Mouse (Mus musculus): ENCODE results near the gene Tbl3.
"Not testable (repeated sequence)": the region's sequence is repeated elsewhere in the genome, so short reads cannot be mapped to it uniquely, and the experiment has no call there.

The Tbl3 gene

DNA sequence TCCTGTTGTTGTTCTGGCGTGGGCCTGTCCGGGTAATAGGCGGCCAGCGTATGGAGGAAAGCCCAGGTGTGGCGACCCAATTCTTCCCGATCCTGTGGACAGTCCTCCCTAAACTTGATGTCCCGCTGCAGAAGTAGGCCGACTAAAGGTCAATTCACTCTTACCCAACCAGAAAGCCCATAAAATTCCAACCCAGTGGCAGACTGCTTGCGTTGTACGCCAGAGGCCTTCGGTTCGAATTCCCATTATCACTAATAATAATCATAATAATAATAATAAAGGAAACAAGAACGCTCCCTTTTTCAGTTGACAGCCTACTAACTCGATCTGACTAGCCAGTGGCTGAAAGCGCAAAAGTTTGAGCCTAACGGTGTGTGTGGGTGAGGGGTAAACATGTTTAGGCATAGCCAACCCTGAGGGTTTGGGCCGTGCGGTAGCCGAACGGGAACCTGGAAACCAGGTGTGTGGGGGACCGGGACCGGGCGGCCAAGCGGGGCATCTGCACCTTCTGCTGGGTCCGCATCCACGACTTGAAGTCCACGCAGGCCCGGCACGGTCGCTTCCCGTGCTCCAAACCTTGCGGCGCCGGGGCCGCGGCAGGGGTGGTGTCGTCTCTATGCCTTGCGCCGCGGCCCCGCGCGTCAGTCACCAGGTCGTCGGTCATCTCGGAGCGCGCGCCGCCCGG is 12.0 kb downstream of the Tbl3 start:
- peak in 1 of 2 experiments; percentile 28 for DNase-seq

DNA sequence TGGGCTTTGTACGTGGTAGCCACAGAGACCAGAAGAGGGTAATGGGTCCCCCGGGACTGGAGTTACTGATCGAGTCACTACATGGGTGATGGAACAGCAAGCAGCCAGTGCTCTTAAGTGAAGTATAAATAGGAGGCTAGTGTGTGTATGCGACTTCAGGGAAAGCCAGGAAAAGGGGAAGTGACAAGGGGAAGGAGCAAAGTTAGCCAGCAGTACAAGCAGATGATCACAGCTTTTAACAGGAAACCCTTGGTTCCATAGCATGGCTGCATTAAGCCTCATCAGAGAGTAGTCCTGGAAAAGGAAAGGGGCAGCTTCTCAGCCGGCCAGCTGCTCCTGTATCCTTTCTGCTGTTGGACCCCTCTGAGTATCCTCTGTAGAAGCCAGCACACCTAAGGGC is 15.1 kb downstream of the Tbl3 start:
- DNase-seq = no peak

DNA sequence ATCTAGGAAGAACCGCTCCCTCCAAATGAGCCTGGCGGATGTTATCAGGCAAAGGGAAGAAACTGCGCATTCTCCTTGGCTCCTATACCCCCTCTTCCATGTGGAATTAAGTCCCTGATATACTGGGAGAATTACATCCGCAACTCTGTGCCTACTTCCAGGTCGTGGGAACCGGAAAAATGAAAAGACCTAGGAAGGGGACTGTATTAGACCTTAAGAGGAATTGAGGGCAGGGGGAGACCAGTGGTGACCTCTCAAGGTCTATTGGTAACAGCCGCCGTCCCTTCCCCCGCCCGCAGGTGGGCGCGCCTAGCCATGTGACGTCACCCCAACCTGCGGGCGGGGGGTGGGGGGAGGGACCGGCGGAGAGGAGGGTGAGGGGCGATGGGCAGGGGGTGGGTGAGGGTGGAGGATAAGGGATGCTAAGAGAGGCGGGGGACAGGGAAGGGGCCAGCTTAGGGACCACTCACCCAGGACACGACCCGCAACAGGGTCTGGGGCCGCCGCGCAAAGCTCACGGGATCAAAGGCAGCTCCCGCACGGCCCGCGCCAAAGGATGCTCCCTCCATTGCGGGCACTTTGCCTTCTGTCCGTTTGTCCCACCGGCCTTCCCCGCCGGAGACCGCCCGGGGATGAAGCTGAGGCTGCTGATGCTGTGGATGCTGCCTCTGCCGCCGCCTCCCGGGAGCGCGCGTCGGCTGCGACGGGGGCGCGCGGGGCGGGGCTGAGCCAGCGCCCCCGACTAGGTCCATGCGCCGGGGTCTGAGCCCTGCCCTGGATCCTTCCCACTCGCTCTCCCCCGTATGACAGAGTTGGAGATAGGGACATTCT is 18.0 kb downstream of the Tbl3 start, which contains the start of gene Syngr3:
Gene Syngr3 (minus strand): TSS at position 705 of the 831 bp plus-strand sequence.
- no peak for DNase-seq

DNA sequence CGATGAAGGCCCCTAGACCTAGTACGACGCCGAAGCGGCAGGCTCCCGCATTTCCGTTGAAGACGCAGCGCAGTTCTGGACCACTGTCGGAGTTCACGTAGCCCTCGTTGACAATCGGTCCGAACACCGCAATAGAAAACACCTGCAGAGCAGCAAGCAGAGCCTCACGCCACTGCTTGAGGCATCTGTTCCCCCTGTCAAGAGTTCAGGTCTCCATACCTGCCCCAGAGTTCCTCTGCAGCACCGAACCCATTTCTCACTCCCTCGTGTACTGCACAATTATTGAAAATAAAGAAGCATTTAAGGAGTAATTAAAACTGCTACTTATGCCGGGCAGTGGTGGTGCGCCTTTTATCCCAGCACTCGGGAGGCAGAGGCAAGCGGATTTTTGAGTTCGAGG is 19.9 kb downstream of the Tbl3 start:
- DNase-seq = no peak

DNA sequence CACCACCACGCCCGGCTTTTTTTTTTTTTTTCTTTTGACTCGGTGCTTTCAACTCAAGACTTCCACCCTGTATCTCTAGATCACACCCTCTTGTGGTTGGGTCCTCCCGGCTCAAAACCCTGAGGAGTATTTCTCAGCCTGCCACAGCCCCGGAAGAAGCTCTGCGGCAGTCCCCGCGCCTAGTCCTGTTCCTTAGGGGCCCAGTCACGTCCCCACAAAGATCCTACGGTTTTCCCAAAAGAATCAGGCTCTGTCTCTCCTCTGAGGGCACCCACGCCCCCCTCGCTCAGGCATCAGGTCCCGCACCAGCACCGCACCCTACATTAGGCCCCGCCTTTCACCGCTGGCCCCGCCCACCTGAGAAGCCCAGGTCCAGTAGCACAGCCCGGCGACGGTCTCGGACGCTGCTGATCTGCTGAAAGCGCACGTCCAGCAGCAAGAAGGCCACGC is 20.3 kb downstream of the Tbl3 start:
- DNase-seq = peak; percentile 76 to 81

DNA sequence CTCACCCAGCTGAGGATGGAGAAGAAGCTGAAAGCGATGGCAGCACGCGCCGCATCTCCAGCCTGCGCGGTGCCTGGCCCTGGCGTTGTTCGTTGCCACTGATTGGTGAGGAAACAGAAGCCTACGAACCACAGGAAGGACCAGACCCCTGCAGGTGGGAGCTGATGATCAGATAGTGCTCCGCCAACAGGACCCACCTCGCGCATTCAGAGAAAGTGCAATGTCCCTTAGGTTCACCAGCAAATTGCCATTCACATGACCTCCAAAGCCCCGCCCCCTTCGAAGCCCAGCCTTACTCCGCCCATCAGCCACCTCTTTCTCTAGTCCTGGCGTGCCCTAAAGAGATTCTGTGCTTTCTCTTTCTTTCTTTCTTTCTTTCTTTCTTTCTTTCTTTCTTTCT is 20.9 kb downstream of the Tbl3 start:
- peak; percentile 71 to 72 for DNase-seq

DNA sequence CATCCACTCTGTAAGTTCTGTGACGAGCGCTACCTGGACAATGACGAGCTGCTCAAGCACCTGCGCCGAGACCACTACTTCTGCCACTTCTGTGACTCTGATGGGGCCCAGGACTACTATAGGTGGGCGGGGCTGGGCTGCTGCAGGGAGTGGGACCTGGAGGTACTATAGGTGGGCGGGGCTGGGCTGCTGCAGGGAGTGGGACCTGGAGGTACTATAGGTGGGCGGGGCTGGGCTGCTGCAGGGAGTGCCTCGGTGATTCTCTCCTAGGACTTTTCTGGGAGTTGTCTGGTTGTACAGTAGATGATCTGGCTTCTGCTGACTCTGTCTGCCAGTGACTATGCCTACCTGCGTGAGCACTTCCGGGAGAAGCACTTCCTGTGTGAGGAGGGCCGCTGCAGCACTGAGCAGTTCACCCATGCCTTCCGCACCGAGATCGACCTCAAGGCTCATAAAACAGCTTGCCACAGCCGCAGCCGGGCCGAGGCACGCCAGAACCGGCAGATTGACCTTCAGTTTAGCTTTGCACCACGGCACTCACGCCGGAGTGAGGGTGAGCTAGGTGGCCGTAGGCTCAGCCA is 29.9 kb downstream of the Tbl3 start:
- DNase-seq = no peak

DNA sequence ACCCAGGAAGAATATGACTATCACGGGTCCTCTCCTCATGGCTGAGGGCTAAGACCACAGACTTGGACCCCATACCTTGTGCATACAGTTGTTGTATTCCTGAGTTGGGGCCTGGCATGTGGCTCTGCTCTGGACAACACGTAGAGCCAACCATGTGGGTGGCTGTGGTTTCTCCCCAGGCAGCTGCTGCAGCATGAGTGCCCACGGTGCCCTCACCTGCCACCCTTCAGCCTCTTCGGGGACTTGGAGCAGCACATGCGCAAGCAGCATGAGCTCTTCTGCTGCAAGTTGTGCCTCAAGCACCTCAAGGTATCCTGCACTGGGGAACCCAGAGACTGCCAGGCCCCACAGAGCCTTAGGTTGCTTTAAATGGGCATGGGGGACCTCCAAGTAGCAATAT is 30.6 kb downstream of the Tbl3 start:
- DNase-seq = no peak

DNA sequence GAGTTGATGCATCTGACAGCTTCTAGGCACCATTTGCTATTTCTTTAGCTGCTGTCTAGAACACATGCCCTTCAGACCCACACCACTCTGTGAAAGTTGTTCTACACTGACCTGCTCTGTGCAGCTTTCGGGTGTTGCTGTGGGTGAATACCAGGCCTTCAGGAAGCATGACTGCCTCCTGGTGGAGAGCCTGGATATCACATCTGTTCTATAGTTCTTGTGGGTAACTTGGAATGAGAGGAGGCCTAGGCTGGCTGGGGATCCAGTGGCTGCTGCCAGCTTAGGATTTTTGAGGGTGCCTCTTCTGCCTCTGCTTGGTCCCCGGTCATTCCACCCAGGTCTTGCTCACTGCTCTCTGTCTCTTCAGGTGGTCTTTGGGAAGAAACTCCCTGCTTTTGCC is 31.3 kb downstream of the Tbl3 start:
- DNase-seq = peak; percentile 70 to 82

DNA sequence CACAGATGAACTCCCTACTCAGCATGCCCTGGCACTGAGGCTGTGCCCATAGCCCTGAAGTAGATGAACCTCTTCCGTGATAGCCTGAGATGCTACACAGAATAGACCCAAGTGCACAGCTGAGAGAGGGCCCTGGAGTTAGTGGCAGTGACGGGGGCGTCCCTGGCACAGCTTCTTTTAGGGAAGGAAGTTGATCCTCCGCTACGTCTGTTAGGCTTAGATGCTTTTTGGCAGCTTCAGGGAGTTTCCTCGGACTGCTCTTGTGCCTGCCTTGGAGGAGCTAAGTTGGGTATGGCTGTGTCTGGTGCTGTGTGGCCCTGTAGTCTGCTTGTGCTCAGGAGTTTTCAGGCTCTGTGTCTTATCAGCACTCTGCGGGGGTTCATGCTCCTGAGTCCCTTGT is 33.2 kb downstream of the Tbl3 start:
- DNase-seq = no peak

DNA sequence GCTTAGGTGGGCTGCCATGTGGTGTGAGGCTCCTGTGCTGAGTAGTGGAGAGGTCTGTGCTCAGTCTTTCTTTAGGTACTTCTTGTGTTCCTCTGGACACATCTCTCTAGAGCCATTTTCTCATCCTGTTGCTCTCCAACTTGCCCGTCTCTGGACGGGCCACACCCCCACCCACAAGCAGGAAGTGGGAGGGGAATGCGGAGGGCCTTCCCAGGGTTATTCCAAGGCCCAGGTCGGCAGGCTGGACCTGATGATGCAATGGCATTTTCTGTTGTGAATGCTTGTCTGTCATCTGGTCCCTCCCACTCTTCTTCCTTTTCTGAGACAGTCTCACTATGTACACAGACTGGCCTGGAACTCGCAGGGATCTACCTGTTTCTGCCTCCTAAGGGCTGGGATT is 35.3 kb downstream of the Tbl3 start:
- peak; percentile 62 to 87 for DNase-seq

DNA sequence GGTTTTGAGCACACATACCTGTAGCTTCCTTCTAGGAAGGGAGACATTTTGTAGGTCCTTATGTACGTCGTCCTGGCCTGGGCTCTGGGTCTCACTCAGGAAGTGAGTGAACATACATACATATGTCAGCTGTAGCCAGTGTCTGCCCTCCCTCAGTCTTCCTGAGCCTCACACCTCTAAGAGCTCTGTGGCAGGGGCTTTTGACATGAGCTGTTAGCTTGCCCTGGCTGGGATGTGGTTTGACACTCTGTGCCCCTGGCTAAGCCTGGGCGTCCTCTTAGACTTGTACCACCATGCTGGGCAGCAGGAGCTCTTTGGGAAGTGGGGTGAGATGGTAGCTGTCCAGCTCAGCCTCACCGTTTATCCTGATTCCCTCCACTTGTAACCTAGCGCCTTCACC is 36.1 kb downstream of the Tbl3 start:
- DNase-seq = no peak

DNA sequence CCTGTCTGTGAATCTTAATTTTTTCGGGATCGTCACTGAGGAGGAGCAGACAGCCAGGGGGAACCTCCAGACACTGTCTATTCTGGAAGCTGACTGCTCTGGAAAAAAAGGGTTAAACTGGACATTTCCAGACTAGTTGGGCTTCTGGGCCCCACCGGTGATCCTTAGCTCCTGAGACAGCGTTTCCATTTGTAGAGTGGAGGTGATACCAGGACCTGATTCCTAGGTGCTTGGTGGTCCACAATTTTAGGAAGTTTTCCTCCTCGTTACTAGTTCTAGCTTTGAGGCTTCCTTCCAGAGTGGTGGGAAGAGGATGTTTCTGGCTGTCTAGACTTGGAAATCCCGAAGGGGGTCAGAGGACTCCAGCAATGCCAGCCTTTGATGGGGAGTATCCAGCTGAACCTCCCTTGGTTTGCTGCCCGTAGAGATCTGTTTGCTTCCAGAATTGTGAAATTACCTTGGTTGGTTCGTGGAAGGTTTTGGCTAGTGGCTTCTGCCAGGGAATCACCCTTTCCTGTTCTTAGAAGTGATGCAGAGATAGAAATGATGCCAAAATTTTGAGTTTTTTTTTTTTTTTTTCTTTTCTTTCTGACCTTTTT is 37.1 kb downstream of the Tbl3 start:
- DNase-seq = no peak

DNA sequence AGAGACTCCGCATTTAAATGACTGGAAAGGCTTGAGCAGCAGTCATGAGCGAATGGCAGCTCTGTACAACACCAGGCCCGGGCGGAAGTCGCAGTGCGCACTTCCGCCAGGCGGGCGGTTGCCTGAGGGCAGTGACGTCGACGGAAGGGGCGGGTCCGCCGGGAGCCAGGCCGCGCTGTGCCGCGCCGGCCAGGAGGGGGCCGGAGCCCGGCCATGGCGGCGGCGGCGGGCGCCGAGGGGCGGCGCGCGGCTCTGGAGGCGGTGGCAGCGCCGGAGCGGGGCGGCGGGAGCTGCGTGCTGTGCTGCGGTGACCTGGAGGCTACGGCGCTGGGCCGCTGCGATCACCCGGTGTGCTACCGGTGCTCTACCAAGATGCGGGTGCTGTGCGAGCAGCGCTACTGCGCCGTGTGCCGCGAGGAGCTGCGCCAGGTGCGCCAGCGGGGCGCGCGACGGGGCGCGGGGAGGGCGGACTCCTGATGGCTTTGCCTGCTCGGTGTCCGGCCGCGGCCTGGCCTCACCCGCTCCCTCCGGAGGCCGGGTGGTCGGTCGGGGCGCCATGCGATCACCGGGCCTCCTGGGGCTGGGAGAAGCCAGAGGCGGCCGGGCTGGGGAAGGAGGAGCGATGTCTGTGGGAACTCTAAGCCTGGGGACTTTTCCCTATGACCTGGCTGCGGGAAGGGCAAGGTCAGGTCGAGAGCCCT is 37.8 kb downstream of the Tbl3 start, which contains the start of gene Zfp598:
Gene Zfp598 (plus strand): TSS at position 143 of the 701 bp plus-strand sequence.
- peak; percentile 97 for DNase-seq

DNA sequence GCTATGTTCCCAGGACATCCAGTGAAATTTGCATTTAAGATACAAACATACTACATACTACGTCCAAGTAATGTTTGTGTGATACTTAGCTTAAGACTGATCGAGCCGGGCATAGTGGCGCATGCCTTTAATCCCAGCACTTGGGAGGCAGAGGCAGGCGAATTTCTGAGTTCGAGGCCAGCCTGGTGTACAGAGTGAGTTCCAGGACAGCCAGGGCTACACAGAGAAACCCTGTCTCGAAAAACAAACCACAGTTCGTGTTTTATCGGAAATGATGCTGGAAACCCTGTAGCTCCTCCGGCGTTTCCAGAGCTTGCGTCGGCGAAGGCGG is 38.3 kb downstream of the Tbl3 start:
- DNase-seq = not testable (repeated sequence)

DNA sequence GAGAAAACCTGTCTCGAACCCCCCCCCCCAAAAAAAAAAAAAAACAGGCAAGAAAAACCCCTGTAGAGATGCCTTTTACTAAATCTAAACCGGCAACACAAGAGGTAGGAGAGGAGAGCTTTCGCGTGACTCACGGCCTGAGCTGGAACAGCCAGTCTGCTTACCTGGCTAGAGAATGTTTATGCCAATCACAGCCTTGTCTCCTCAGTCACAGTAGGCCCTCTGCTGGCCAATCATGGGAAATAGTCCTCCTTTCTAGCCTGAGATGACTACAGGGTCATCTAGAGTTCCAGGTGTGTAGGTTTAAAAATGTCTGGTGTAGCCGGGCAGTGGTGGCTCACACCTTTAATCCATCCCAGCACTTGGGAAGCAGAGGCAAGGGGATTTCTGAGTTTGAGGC is 40.0 kb downstream of the Tbl3 start:
- DNase-seq = peak; percentile 82 to 86

DNA sequence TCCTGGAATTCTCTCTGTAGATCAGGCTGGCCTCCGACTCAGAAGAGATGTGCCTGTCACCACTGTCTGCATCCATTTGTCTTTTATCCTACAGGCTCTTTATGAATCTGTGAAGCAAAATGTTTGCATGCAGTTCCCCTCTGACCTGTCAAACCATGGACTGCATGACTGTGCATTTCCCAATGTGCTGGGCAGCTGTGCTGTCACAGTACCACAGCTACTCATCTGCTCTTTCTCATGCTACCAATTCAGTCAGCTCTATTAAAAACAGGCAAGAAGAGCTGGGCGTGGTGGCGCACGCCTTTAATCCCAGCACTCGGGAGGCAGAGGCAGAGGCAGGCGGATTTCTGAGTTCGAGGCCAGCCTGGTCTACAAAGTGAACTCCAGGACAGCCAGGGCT is 40.4 kb downstream of the Tbl3 start:
- not testable (repeated sequence) for DNase-seq

DNA sequence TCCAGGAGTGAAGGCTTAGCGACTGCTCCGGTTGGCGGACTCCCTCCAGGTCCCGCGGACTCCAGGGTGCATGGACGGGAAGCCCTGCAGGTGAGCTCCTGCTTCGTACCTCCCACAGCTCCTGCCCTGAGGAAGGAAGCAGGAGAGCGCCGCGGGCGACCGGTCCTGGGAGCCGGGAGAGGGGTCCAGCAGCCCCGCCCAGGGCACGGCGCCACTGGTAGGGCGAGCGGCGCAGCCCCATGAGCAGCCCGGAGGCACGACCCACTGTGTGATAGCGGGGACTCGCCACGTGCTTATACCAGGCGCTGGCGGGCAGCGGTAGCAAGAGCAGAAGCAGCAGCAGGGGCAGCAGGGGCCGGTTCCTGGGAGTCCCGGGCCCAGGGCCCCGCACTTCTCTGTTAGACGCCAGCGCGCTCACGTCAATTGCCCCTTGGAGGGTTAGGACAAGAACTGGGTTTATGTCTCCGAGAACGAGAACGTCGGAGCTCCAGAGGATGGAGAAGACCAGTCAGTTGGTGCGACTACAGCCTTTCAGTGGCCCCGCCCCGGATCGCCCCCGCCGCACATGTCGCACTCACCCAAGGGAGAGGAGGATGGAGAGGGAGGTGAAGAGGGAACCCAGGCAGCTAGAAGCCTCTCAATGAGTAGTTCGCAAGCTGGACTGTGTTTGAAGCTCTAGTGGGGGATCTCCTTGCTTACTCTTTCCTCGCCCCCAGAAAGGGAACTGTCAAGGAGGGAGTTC is 49.3 kb downstream of the Tbl3 start, which contains the start of gene Npw:
Gene Npw (minus strand): TSS at position 441 of the 742 bp plus-strand sequence.
- peak in 1 of 2 experiments; percentile 56 for DNase-seq

DNA sequence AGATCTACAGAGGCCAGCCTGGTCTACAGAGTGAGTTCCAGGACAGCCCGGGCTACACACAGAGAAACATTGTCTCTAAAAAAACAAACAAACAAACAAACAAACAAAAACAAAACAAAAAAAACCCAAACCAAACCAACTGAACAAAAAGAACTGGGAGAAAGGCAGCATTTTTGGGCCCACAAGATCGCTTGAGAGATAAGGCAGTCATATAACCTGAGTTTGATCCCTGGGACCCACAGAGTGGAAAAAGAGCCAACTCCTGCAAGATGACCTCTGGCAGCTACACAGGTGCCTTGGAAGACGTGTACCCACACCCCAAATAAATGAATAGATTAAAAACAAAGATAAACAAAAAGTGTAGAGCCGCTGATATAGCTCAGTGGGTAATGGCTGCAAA is 52.5 kb downstream of the Tbl3 start:
- DNase-seq = no peak

DNA sequence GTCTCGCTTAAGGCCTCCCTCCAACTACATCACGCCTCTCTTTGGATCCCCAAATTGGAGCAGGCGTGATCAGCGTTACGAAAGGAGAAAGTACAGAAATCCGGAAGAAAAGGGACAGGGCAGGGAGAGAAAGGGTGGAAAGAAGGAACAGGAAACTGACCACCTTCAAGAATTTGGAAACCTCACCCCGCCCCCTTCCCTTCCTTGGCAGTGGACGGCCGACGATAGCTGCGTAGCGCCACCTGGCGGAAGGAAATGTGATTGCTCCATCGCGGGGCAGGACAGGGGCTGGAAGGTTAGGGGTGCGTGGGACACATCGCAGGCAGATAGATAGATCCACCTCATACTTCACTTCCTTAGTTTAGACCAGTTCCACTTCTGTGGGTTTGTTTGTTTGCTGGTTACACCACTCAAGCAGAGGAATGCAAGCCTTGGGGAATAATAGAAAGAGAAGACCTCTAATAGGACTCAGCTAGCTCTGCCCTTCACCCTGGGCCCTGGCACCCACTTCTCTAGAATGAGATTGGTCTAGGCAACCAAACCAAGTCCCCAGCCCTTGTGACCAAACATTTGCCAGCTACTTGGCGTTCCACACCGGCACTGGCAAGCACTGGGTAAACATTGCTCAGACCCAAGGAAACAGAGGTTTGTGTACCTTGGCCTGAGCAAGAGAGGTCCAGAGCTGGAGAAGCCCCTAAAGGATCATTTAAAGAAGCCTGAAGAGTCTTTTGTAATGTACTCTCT is 53.3 kb downstream of the Tbl3 start:
- DNase-seq = peak; percentile 82 to 89

DNA sequence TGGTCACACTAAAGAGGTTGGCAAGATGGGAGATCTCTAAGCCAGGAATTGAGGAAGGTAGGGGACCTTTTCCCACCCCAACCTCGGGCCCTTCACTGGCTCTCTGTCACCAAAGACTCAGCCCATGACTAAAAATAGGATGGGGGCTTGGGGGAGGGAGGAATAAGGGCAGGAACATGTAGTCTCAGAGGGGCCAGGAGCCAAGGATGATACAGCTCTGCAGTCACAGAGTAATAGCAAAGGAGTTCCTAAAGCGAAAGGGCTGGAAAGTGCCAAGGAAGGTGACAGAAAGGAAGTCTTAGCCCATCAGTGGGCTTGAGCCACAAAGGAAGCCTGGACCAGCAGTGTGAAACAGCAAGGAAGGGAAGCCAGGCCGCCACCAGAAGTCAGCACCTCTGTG is 55.6 kb downstream of the Tbl3 start:
- no peak for DNase-seq

Data from kidney, postnatal 25 days (tissue).